Mouse (Mus musculus): ENCODE measurements around the gene Slc25a33. TPM values are rescaled to one million over a fixed set of nuclear protein-coding genes. Genes with fewer than 3 reads are reported as not detected.
A peak's percentile ranks its signal among the peaks of the same experiment; 100 is the strongest.

The Slc25a33 gene
- total RNA-seq (2021) = 1 to 10 TPM; 8.8 to 9.5 TPM

DNA sequence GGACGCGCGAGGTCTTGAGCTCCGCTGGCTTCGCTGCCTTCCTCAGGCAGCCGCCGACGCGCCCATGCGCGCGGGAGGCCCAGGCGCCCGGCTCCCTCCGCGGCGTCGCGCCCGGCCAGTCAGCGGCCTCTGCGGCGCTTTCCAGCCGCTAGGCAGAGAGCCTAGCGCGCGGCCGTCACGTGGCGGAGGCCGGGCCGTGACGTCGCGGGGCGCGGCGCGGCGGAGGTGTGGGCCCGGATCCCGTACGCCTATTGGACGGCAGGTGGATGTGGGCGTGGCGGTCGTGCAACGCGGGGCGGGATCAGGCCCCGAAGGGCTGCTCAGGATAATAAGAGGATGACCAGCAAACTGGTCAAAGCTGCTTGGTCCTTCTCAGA is at the start of gene Slc25a33:
TSS of gene Slc25a33 (minus strand) at position 184 of the 377 bp plus-strand sequence.
- peak; percentile 98 for DNase-seq

DNA sequence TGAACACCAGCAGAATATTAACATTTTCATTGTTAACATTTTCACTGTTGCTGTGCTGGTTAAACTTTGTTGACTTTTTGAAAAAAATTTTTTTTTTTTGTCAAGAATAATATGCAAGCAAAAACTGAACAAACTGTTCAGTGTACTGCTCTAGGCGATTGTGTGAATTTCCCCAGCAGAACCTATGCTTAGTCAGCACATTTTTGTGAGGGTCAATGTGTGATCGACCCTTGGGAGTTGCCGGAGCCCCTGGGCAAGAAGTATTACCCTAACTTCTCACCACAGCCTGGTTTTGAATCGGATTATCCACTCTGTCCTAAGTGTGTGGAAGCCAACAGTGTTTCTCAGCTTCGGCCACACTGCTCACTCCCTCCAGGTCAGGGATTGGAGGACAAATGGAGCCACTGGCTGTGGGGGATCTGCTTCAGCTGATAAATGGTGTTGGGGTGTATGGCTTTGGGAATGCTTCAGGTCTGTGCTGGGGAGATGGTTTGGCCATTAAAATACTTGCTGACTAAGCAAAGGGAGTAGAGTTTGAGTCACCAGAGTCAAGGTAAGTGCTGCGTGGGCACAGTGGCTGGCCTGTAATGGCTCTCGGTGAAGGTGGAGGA is 48.6 kb upstream of the Slc25a33 start:
- DNase-seq = no peak

DNA sequence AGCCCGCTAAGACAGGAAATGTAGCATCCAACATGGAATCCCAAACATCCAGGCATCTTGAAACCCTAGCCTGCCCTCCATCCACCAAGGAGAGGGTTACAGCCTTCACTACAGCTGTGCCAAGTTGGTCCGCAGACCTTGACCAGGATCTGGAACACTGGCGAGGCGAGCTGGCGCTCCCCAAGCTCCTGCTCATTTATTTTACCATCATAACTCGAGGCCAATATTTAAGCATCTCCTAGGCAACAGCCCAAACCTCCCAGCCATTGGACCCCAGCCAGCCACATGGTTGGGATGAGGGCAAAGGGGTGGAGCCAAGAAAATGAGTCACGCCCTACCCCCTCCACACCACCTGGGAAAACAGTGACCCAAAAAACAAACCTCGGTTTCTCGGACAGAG is 48.0 kb upstream of the Slc25a33 start:
- DNase-seq = peak; percentile 74

DNA sequence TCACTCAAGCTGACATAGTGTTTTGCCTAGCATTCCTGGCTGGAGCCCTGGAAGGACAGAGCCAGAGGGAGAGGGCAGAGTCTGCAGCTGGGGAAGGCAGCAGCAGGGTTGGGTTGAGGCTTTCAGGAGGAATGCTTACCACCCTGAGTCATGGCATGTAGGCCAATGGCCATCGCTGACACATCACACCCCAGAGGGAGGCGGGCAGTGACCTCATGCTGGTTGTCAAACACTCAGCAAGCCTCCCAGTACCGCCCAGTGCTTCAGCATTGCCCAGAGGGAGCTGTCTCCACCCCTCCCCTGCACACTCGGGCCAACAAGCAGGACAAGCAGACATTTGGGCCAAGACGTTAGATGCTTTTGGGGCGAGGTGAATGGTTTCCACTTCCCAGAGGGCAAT is 46.5 kb upstream of the Slc25a33 start:
- peak; percentile 77 for DNase-seq

DNA sequence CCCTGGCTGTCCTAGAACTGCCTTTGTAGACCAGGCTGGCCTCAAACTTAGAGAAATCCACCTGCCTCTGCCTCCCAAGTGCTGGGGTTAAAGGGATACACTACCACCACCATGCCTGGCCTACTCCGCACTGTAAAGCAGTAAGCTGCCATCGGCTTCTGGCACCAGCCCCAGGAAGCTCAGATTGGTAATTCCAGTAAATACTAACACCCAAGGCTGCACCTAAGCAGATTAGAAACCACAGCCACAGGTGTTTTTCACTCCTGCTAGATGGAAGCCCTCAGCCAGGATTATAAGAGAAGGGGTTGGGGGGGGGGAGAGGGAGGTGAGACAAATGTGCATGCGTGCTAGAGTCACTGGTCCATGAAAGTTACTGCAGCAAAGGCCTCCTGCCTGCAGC is 45.1 kb upstream of the Slc25a33 start:
- DNase-seq = no peak

DNA sequence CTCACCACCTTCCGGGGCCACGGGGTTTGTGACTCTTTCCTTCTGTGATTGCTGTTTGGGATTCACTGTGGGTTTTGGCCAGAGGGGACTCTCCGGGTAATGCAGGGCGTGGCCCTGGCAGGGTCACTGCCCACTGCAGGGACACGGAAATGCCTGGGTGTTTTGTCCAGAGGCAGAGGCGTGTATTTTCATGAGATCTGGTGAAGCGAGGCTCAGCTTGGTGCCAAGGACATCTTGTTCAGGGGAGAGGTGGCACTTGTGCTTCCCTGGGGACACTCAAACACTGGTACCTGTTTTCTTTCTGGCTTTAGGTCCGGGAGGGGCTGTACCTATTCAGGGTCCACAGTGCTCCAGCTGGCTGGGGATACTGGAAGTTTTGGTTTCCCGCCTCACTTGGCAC is 42.5 kb upstream of the Slc25a33 start:
- DNase-seq = no peak

DNA sequence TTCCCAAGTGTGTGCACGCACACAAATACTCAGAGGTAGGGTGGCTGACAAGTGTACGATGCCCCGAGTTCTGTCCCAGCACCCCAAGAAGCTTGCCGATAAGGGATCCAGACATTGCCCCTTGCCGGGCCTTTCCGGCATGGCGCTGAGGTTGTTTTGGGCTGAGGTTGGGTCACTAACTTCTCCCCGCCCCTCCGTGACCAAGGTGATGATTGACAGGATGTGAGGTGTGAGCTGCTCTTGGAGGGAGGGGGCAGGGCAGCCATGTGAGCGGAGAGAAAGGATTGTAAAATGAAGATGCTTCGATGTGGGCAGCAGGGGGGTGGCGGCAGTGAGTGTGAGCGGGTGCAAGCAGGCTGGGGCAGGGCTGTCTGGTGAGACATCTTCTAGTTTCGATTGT is 41.5 kb upstream of the Slc25a33 start:
- DNase-seq = no peak

DNA sequence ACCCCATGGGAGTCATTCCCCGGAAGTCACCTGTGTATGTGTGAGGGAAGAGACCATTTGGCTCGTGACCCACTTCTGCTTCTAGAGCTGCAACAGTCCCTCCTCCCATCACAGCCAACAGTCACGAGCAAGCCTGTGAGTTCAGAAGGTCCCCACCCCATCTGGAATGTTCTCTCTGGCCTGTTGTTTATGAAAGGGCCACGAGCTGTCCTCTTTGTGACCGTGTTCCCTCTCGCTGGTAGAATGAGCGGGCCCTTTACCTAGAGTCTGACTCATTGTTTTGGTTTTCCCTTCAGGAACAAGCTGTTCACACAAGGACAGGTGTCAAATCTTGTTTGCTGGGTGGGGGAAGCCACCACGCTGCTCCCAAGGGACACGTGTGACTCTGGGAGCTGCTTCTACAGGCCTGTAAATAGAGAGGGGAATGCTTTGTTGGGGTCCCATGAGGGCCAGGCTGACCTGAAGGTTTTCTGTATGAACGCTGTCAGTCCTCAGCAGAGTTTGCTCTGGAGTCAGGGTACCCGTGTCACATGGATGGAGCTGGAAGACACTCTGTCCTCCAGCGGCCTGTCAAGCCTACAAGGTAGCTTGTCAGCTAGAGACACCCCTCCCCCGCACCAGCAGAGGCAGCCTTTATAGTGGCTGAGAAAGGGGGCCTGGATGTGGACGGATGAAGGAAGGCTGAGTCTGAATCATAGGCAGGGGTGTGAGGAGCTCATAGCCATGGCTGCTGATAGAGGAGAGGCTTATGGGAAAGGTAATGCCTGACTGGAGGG is 39.5 kb upstream of the Slc25a33 start:
- no peak for DNase-seq

DNA sequence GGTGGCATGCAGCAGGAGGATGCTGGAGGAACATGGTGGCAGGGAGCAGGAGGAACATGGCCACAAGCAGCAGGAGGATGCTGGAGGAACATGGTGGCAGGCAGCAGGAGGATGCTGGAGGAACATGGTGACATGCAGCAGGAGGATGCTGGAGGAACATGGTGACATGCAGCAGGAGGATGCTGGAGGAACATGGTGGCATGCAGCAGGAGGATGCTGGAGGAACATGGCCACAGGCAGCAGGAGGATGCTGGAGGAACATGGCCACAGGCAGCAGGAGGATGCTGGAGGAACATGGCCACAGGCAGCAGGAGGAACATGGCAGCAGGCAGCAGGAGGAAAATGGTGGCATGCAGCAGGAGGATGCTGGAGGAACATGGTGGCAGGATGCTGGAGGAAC is 36.3 kb upstream of the Slc25a33 start:
- DNase-seq = peak; percentile 45

DNA sequence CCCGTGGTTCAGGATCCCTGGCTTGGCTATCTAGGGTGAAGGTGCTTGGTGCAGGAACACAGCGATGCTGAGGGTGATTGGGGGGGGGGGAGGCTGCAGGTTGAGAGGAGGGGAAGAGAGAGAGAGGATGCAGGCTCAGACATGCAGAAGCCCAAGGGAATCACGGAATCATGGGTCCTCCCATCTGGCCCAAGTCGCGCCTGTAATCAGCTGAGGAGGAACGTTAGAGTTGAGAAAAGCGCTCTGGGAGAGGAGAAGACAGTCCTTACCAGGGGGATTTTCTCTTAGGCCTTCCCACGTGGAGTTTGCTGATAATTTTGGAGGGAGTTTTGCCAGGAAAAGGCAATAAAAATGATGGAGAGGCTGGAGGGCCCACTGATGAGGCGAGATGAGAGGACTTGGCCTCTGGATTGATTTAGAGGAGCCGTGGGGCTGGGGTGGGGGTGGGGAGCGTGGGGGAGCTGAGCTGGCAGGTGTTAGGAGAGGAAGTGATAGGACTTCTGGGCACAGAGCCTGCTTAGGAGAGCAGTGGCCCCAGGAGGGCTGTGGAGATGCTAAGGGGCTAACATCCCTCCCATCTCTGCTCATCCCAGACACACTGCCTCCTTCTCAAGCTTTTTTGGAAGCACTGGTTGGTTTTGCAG is 34.6 kb upstream of the Slc25a33 start:
- DNase-seq = peak; percentile 12

DNA sequence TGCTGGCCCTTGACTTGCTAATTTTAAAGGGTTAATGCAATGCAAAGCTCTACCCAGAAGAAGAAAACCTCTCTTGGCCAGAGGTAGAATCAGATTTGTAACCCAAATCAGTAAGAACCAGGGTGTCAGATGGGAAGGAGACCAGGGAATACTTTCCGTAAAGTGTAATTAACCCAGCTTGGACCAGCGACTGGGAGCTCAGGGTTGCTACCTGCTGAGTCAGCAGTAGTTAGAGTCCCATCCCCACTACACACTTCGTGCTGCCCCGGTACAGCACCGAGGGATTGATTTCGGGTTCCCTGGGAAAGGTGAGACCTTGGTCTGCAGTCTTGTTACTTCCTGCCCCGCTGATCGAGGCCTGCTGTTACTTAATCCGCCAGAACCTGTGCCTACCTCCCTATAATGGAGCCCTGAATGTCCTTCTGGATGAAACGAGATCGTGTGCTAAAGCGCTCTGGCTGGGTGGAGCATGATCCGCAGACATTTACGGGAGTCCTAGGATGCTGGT is 34.0 kb upstream of the Slc25a33 start:
- DNase-seq = no peak

DNA sequence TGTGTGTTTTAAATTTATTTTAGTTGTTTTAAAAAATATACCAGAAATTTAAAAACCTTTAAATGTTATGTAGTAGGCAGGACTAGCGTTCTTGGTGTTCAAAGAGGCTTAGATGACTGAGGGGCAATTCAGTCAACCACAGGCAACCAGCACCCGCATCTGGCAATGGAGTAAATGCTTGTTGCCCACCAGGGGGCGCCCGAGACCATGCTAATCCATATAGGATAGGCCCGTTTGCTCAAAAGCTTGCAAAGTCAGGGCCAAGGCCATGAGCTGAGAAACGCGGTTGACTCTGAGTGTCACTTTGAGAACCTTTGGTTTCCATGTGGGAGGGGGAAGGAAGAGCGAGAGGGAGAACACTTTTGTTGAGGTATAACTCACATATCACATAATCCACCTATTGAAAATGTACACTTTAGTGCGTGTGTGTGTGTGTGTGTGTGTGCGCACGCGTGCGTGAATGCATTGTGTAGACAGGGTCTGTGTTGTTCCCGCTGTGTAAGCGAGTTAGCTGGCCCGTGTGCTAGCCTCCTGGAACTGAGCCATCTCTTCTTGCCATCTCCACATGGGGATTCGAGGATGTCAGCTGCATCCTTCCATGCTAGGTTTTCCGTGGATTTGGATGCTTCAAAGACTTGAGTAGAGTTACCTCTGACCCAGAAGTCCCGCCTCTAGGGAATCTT is 32.8 kb upstream of the Slc25a33 start:
- DNase-seq = peak; percentile 96

DNA sequence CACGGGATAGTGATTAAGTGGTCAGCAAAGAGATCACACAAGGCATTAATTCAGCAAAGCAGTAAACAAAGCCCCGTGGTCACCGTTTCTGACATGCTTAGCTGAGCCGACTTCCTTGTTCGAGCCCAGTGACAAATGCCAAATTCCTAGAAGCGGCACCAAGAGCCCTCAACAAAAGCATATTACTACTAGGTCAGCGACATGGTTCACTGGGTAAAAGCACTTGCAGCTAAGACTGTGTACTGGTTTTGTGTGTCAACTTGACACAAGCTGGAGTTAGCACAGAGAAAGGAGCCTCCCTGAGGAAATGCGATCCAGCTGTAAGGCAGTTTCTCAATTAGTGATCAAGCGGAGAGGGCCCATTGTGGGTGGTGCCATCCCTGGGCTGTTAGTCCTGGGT is 28.2 kb upstream of the Slc25a33 start:
- DNase-seq = no peak

DNA sequence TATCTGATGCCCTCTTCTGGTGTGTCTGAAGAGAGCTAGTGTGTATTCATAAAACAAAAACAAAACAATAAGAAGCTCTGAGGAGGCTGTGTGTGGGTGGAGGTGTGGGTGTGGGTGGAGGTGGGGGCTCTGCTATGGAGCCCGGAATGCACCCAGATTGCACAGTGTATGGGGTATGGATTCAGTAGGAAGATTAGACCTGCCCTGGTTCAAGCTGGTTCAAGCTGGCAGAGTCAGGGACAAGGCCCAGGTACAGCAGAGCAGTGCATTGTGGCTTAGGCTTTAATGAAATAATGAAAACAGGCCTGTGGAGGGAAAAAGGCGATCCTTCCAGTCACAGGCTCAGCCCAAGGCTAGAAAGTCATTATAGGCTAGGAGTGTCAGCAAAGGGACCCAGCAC is 26.5 kb upstream of the Slc25a33 start:
- DNase-seq = no peak

DNA sequence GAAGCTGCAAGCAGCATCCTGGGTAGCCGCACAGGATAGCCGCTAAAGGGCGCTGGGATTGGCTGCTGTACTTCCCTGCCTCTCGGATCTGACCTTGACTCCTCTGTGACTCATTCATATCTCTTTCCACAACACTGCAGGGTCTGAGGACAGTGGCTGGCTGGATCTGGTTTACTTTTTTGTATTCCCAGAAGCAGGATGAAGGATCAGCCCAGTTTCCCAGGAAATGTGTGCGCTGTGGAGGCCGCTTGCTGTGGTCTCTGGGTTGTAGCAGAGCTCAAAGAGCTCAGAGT is 26.0 kb upstream of the Slc25a33 start:
- no peak for DNase-seq

DNA sequence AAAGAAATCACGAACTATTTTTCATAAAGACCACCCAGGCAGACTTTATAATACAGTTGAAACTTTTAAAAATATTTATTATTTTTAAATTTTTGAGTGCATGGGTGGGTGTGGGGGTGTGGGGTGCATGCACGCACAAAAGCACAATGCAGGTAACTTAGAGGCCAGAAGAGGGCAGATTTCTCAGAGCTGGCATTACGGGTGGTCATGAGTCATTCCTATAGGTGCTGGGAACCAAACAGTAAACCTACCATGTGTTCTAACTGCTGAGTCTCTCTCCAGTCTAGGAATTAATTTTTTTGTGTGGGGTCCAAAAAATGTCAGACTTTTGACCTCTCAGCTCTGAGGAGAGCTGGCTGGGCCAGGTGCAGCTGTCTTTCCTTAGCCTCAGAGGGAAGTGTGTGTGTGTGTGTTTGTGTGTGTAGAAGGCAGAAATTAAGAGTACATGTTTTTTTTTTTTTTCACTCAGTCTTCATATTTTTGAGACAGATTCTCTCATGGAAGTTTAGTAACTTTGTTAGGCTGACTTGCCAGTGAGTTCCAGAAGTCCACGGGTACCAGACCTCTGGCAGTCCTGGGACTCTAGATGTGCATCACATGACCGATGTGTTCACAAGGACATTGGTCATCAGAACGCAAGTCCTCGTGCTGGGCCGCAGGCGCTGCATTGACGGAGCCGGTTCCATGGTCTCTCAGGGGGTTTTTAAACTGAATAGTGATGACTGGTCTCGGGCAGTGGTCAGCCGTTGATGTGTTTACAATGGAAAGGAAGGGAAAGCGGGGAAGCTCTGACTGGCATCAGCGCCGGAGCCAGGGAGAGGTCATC is 25.5 kb upstream of the Slc25a33 start:
- no peak for DNase-seq

DNA sequence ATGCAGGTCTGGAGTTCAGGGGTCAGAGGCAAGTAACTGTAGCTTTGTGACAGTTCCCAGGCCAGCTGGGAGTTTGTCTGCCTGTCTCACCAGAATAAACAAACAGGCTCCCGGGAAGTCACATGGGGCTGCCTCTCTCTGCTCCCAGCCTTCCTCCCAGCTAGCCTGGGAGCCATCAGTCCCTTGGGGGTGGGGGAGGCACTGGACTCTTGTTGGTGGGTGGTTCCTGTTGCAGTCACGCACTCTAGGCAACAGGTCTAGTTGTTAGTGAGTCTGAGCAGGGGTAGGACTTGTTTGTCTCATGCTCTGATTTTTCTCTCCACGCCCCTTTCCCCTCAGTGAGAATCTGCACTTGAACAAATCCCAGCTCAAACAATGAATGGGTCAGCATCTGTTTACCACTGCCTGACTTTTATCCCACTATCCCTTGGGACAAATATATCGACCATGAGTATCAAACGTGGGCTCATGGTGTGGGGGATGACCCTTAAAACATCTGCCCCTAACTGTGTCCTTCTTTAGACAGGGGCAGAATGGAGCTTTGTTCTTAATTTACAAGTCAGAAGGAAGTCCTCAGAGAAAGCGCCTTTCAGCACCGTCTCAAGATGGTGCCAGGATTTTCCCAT is 24.7 kb upstream of the Slc25a33 start:
- DNase-seq = no peak

DNA sequence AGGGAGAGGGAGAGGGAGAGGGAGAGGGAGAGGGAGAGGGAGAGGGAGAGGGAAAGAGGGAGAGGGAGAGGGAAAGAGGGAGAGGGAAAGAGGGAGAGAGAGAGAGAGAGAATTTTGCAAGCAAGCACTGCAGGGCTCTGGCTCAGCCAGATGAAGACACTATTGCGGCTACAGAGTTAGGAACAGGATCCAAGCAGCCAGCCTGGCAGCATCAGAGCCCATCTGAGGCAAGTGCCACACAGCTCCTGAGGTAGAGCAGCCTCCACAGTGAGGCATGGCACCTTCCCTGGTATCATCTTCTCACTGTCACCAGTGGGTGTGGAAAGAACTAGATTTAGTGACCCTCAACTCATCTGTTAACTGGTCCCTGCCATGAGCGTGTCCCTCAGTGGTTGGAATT is 24.0 kb upstream of the Slc25a33 start:
- no peak for DNase-seq

DNA sequence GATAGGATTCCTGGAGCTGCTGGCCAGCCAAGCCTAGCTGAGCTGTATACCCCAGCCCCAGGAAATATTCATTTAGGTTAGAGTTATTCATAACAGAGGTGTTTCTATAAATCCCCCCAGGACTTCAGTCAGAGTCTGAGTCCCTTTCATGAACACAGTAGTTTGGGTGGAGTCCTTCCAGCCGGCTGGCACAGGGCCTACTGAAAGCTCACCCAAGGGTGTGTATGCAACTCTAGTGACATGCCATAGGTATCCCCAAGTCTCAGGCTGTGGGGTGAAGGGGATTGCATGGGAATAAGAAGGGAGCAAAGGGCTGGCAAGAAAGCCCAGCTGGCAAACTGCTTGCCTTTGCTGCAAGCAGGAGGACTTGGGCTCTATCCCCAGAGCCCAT is 23.1 kb upstream of the Slc25a33 start:
- no peak for DNase-seq

DNA sequence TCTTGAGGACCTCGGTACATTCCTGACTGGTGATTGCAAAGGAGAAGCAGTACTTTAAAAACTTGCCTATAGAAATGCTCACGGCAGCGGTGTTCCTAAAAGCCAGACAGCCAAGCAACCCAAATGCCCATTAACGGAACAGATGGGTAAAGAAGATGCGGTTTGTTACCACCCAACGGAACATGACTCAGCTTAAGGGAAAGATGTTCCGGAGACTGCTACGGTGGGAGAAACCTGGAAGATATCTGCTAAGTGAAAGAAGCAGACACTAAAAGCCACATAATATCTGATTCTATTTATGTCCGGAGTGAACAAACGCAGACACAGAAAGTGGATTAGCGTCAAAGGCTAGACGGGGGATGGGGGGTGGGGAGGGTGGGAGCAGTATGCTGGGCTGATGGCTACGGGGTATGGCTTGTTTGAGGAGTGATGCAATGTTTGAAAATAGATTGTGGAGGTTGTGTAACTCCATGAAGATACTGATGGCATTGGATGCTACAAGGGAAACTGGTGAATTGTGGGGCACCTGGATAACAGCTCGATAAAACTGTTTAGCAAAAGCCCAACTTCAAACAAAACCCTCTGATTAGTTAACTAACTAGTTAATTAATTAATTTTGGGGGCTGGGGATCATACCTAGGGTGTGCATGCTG is 22.6 kb upstream of the Slc25a33 start:
- no peak for DNase-seq

DNA sequence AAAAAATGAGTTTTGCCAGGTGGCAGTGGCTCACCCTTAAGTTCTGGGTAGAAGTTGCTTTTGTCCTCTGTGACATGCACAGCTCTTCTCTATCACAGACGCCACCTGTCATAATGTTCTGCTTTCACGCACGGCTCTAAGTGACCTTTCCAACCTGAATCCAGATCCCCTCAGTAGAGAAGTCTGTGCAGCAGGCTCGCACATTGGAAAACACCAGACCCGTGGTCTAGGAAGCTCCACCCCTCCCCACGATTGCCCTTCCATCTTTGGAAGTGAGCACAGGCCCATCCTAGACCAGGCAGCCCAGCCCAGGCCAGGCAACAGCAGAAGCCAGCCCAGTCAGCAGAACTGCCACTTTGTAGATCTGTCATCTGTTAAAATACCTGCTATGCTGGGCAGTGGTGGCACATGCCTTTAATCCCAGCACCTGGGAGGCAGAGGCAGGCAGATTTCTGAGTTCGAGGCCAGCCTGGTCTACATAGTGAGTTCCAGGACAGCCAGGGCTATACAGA is 20.9 kb upstream of the Slc25a33 start:
- no peak for DNase-seq

All from heart, postnatal 4 days (tissue).